16 mouse cellular contexts compared by ENCODE assay signal in genomic region chr16:50751495-50752276, GRCm38 (mm10).
DNase-seq lines count a peak whose midpoint lies in the region; ATAC-seq lines count a peak whose summit lies in the region.
"Had no signal": no experiment of that assay in that cellular context is flagged by ENCODE, and none has a peak within 500 bp of the region (broad histone marks: within the 10 kb centered on the region; RNA-seq: fewer than 3 reads in every experiment).

No protein-coding gene starts in this region.

- intact Hi-C loops in heart, postnatal 10 days (cut with DNase I), result loop anchor here (5.0 kb wide), 1 partner anchor 499 kb away; no protein-coding TSS in a partner anchor

- WGBS in heart, embryonic 15.5 days, result 65% methylated on average over 9 of the region's 9 CpGs
- 41% methylated on average over 9 of the region's 9 CpGs for WGBS in lung, embryonic 15.5 days

- no peak overlapping the region for H3K9ac ChIP-seq in heart, embryonic 15.5 days
- no peak overlapping the region for H3K9ac ChIP-seq in lung, embryonic 15.5 days
- H3K9ac ChIP-seq: forebrain, embryonic 13.5 days; neural tube, embryonic 12.5 days had no signal

- no peak overlapping the region for H3K4me3 ChIP-seq in heart, embryonic 15.5 days
- H3K4me3 ChIP-seq in lung, embryonic 15.5 days, result no peak overlapping the region
- H3K4me3 ChIP-seq: forebrain, embryonic 13.5 days; layer of hippocampus, adult 2 months; neural tube, embryonic 12.5 days had no signal

- peak overlapping the region; percentile 86 for H3K27ac ChIP-seq in heart, embryonic 15.5 days
- peak overlapping the region; percentile 64 for H3K27ac ChIP-seq in lung, embryonic 15.5 days
- H3K27ac ChIP-seq: forebrain, embryonic 13.5 days; layer of hippocampus, adult 2 months; neural tube, embryonic 12.5 days had no signal

- DNase-seq in heart, adult 18-20 months, result no peak
- no peak for DNase-seq in lung, postnatal 25 days (ENCODE audit: low spot score)
- peak; percentile 59 for DNase-seq in adrenal gland, postnatal 10 days
- DNase-seq in heart, postnatal 10 days, result peak; percentile 7 to 15
- no peak for DNase-seq in left cerebral cortex, adult 8-10 months (ENCODE audit: low spot score in 2 of 2)
- no peak for DNase-seq in layer of hippocampus, postnatal 36 days
- DNase-seq: cerebellum, adult 18-20 months; right cerebral cortex, postnatal 4 days; thymus, postnatal 4 days had no signal

- H3K4me1 ChIP-seq in heart, embryonic 15.5 days (replicated peaks), result peaks cover 28% of the 10 kb centered on the region
- peaks cover 21% of the 10 kb centered on the region for H3K4me1 ChIP-seq in lung, embryonic 15.5 days
- H3K4me1 ChIP-seq: neural tube, embryonic 12.5 days had no signal

- no peaks in the 10 kb centered on the region for H3K27me3 ChIP-seq in heart, embryonic 15.5 days
- no peaks in the 10 kb centered on the region for H3K27me3 ChIP-seq in lung, embryonic 15.5 days
- H3K27me3 ChIP-seq: forebrain, embryonic 13.5 days; neural tube, embryonic 12.5 days had no signal

- no peak for ATAC-seq in heart, embryonic 15.5 days (replicated peaks; ENCODE audit: insufficient number of reproducible peaks, insufficient read depth, low FRiP score, low read depth)
- peak; percentile 29; the same call in 1 of the 2 replicates for ATAC-seq in lung, embryonic 15.5 days (ENCODE audit: borderline replicate concordance, extremely low read depth, low FRiP score, low TSS enrichment)
- ATAC-seq: forebrain, embryonic 13.5 days; inflammation-experienced regulatory T-cells, adult 6 months; midbrain, embryonic 16.5 days had no signal

- no peaks in the 10 kb centered on the region for H3K9me3 ChIP-seq in heart, embryonic 15.5 days (replicated peaks)
- H3K9me3 ChIP-seq in lung, embryonic 15.5 days, result no peaks in the 10 kb centered on the region
- H3K9me3 ChIP-seq: forebrain, embryonic 13.5 days; neural tube, embryonic 12.5 days had no signal

- H3K36me3 ChIP-seq in heart, embryonic 15.5 days, result no peaks in the 10 kb centered on the region
- no peaks in the 10 kb centered on the region for H3K36me3 ChIP-seq in lung, embryonic 15.5 days
- H3K36me3 ChIP-seq: neural tube, embryonic 12.5 days had no signal

- H3K4me2 ChIP-seq in heart, embryonic 15.5 days, result peak overlapping the region; percentile 44
- no peak overlapping the region for H3K4me2 ChIP-seq in lung, embryonic 15.5 days
- H3K4me2 ChIP-seq: forebrain, embryonic 13.5 days; neural tube, embryonic 12.5 days had no signal

Comparison
In these comparisons a context has a peak if more than half of its experiments do, and no peak if none do; other contexts are left out.
1. DNase-seq: peak in adrenal gland, postnatal 10 days (single experiment) and heart, postnatal 10 days (2 of 2); none in heart, adult 18-20 months (0 of 2), lung, postnatal 25 days (single experiment), left cerebral cortex, adult 8-10 months (0 of 2) and layer of hippocampus, postnatal 36 days (0 of 2).